22 mouse cellular contexts compared by ENCODE assay signal in the genomic region with DNA sequence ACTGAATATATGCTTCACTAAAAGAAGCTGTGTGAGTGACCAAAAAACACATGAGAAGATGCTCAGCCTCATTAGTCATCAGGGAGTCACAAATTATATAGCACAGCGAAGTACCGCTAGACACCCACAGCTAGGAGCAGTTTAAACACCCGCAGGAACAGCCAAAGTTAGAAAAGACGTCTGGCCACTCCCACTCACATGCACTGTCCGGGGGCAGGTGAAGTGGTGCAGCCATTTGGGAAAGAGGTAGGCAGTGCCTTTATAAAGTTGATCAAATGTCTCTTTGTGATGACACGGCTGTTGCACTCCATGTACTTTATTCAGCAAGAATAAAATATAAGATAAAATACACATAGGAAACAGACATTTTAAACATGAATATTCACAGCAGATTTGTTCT.
DNase-seq lines count a peak whose midpoint lies in the region; ATAC-seq lines count a peak whose summit lies in the region.
"Had no signal": no experiment of that assay in that cellular context is flagged by ENCODE, and none has a peak within 500 bp of the region (broad histone marks: within the 10 kb centered on the region; RNA-seq: fewer than 3 reads in every experiment).

No protein-coding gene starts in this region.

- intact Hi-C loops in left cerebral cortex, postnatal 10 days (cut with DNase I) = no loop called here
- intact Hi-C loops in left cerebral cortex, postnatal 36 days (cut with DNase I) = loop anchor here (5.0 to 10.0 kb wide), 3 partner anchors 69 to 199 kb away; partner anchors contain the start of gene Frmd6

- peak; percentile 58 to 68 for DNase-seq in left cerebral cortex, adult 18-20 months (ENCODE audit: low spot score in 2 of 2)
- no peak for DNase-seq in left cerebral cortex, postnatal 10 days (ENCODE audit: extremely low spot score in 1 of 2, low spot score in 2 of 2)
- peak; percentile 76 to 77 for DNase-seq in right cerebral cortex, adult 2 months (ENCODE audit: low spot score in 2 of 2)
- DNase-seq in right cerebral cortex, postnatal 4 days = no peak
- peak; percentile 59 to 76 for DNase-seq in left cerebral cortex, postnatal 36 days (ENCODE audit: low spot score in 2 of 2)
- no peak for DNase-seq in liver
- DNase-seq: adrenal gland, postnatal 25 days; cerebellum, adult 18-20 months; cerebellum, postnatal 10 days; gastrocnemius, postnatal 25 days; heart, adult 2 months; heart, postnatal 10 days; kidney, adult 9 months; kidney, postnatal 10 days; liver, postnatal 0 days; lung, postnatal 4 days; thymus, adult 2 months; thymus, postnatal 36 days had no signal

- ATAC-seq in granulocyte monocyte progenitor cell, adult 5-6 weeks (replicated peaks; ENCODE audit: poor library complexity, severe bottlenecking) = no peak
- ATAC-seq: forebrain, embryonic 15.5 days; intestine, postnatal 0 days; liver, postnatal 0 days; midbrain, embryonic 15.5 days had no signal

Comparison
In these comparisons a context has a peak if more than half of its experiments do, and no peak if none do; other contexts are left out.
1. DNase-seq: peak in left cerebral cortex, adult 18-20 months (2 of 2), right cerebral cortex, adult 2 months (2 of 2) and left cerebral cortex, postnatal 36 days (2 of 2); none in left cerebral cortex, postnatal 10 days (0 of 2), right cerebral cortex, postnatal 4 days (single experiment) and liver (single experiment).